Mouse (Mus musculus) layer of hippocampus, adult 9-10 months (tissue): Measurements from ENCODE around the gene Smim22.

ENCODE experiments used
- DNase-seq: peaks from one replicate; pipeline ENCODE4 v3.0.0; 2022; ENCODE audit warnings: low spot score

Gene Smim22

DNA sequence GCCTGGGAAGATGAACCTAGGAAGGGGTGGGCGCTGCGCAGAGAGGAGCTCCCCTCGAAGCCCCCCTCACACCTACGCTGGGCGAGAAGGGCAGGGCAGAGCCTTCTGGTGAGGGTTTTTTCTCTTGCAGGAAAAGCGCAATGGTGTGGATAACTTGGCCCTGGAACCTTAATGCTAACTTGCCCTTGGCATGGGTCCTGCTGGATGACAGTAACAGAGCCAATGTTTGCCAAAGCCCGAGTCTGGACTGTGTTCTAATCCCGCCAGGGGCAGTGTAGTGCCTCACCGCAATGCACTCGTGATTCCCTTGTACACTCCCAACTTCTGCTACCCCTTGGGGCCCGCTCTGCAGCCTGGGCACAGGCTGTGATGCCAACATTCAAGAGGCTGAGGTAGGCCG, 988 bp downstream of the Smim22 start:
- DNase-seq = no peak

- DNase-seq = no peak
Measured at GRCm38 (mm10) chr16:5010371-5010935, 3.4 kb downstream of the Smim22 start.

DNA sequence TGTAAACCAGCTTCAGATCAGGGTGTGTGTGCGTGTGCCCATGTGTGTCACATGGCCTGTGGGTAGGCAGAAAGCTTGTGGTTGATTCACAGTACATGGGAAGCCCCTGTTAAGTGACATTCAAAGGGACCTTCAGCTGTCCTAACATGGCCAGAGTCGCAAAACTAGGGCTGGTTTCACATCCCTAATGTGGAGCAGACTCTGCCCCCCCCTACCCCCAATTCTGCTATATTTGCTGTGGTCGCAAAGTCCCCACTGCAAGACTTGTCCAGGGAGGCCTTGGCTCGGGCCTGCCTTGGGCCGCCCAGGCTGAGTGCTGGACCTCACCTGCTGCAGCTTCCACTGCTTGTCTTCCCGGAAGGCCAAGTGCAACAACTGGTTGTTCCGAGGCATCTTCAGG, 4.2 kb downstream of the Smim22 start:
- DNase-seq = no peak

- DNase-seq = peak; percentile 37
Measured at GRCm38 (mm10) chr16:5012036-5013005, 5.2 kb downstream of the Smim22 start.

DNA sequence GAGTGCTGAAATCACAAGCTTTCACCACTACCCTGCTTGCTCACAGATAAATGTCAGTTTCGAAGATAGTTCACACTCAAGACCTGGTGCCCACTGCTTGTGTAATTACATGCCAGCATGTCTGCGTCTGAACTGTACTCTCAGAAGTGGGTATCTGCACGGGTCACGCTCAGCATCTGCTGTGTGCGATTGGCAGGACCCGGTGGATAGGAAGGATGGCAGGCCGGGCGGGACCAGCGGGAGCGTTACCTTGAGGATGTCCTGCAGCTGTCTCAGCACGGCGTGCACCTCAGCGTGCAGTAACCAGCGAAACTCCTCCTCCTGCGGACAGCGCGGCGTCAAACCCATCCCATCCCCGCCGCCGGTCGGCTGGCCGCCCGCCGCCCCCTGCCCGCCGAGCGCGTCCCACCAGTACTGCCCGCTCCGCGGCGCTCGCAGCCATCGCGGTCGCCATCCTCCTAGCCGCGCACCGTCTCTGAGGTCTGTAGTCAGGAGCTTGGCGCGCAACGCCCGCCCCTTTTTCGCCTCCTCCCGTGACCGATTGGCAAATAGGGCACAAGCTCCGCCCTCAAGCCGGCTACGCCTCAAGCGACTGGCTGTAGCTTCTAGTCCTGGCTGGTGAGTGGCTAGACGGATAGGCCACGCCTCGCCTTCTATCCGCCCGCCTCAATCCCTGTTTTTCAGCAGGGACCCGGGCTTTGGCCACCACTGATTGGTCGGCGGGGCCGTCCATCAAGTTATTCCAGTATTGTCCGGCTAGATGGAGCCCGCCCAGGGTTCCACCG, 6.2 kb downstream of the Smim22 start, which contains the start of gene Rogdi:
TSS of gene Rogdi (minus strand) at position 500 of the 785 bp plus-strand sequence.
- peak; percentile 94 for DNase-seq

DNA sequence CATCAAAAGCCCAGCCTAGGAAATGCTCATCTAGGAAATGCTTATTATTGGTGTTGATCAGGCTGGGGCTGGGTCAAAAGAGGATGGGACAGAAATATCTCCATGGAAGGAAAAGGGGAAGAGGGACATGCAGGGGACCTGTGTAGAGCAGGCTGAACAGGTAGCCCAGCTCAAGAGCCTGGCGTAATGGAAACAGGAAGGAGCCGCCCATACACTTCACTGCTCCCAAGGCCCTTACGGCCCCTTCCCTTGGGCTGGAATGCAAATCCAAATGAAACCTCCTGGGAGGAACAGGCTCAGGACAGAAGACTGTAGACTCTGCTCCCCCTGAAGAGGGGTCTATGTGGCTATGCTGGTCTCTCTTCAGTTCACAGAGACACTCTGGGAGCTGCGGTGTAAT, 7.5 kb downstream of the Smim22 start:
- no peak for DNase-seq

DNA sequence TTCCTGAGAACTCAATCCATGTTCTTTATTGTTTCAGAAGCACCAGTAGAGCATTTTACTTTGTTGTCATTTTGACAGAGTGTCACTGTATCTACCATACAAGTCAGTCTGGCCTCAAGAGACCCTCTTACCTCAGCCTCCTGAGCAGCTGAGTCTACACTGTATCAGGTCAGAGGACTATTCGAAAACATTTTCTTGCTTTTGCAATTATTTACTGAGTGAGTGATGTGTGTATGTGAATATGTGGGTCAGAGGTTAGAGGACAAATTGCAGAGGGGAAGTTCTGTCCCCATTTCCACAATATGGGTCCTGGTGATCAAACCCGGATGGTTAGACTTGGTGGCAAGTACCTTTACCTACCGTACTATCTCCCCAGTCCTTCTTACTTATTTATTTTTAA, 16.9 kb downstream of the Smim22 start:
- no peak for DNase-seq

DNA sequence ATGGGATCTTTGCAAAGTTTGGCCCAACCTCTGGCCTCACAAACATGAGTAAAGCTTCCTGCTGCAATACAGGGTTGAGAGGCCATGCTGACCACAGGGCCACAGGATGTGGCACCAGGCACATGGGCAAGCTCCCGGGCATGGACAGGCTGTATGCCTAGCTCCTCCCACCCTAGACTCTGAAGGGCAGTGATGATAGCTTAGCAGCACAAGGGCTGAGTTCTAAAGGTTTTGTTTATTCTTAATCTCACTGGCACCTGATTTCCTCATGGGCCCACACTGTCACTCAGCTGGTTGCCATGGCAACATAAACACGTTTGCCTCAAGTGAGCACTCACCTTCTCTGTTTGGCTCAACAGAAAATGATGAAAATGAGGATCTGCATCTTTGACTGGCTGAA, 22.8 kb downstream of the Smim22 start:
- no peak for DNase-seq

- DNase-seq = no peak
Measured at GRCm38 (mm10) chr16:5035591-5035990, 28.5 kb downstream of the Smim22 start.

GRCm38 (mm10) chr16:5036649-5037234, 29.7 kb downstream of the Smim22 start:
- DNase-seq = no peak

DNA sequence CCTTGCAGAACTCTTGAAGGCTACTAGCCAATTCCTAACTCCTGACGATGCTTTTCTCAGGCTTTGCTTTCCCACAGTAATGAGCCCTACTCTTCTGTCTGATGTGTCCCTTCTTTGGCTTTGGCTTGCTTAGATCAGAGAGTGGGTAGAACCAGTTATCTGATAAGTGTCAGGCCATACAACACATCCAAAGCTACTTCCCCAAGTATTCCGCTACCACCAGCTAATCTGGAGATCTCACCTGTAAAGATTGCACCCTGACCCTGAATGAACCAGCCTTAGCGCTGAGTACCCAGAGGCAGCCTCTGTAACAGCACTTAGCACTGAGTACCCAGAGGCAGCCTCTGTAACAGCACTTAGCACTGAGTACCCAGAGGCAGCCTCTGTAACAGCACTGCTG, 38.2 kb downstream of the Smim22 start:
- no peak for DNase-seq

GRCm38 (mm10) chr16:5049182-5049773, 42.2 kb downstream of the Smim22 start:
- no peak for DNase-seq

DNA sequence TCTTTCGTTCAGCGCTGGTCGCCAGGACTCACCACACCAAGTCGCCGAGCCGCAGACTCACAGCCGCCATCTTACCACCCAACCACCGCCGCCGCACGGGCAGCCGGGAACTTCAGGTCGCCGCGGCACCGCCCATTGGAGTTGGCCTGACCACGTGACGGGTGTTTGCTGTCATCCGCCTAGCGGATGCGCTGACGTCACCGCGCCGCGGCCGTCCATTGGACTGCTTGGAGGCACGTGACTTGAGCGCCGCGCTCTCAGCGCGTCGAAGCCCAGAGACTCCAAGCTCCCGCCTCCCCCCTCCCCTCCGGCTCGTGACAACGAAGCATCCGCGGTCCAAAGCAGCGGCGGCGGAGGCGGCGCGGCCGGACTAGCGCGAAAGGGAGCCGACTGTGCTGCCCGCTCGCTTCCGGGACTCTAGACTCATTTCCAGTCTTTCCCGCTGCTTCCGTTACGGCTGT, 42.7 kb downstream of the Smim22 start, which contains the start of the genes Glyr1 and Ubn1:
TSS of gene Glyr1 (minus strand) at position 90 of the 461 bp plus-strand sequence.
TSS of gene Ubn1 (plus strand) at position 284 of the 461 bp plus-strand sequence.
- peak; percentile 96 for DNase-seq

DNA sequence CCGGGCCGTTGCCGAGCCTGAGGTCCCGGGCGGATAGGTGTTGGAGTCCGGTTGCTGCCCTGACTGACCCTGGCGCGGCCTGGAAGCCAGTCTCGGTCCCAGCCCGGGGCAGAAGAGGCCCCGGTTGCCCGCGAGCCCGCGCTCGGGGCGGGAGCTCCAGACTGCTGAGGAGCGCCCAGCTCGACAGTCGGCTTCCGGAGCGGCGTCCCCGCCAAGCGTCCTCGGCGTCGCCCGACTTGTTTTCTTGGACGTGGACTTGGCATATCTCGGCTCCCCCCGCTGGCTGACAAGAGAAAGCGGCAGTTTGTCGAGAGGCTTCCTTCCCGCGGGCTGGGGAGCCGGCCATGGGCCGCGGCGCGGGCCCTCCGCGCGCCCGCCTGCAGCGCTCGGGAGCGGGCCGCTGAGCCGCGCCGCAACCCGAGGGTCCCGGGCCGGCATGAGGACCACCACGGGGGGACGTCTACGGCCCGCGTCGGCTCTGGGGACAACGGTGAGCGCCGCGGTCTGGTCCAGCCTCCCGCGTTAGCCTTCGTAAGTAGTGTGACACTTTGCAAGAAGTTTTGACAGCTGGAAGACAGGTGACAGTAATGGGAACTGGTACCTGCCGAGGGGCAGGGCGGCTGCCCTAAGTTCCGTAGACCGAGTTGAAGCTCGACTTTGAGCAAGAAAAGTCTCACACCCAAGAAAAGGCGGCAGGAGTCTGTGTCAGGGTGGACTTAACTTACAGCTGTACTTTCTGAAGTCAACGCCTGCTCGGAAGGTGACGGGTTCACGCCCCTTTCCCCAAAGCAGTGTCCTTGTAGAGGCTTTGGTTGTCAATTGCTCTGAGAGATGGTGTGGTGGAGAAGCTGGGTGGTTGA, 43.4 kb downstream of the Smim22 start:
- no peak for DNase-seq
